Mouse (Mus musculus): Measurements from ENCODE around the gene Lmna. TPM values are rescaled to one million over a fixed set of nuclear protein-coding genes. Genes with fewer than 3 reads are reported as not detected.

Lmna gene
- polyA plus RNA-seq, 1 experiment from 2014 or later, result 51.6 TPM

DNA sequence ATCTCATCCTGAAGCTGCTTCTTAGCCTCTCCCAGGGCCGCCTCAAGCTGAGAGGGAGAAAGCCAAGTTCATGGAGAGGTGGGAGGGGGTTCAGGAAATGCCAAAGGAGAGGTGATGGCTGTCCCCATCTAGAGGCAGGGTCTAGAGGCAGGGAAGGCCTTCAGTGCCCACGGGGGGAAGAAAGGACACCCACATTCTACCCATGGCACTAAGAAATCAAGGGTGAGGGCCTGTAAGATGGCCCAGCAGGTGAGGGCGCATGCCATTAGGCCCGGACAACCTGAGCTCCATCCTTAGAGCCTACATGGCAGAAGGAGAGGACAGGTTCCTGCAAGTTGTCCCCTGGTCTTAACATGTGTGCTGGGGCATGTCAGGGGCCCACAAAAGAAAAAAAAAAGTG is 22.9 kb downstream of the Lmna start:
- 0 out of 2 replicates have a peak, but pooled peaks cover 7% of the 10 kb centered on the region for H3K36me3 ChIP-seq (replicated peaks)
- H3K27ac ChIP-seq, result no peak overlapping the region
- no peak overlapping the region for H3K4me2 ChIP-seq
- peaks cover 50% of the 10 kb centered on the region for H3K27me3 ChIP-seq (replicated peaks)
- no peak overlapping the region for H3K9ac ChIP-seq
- 65% methylated on average over 4 of the region's 4 CpGs for WGBS
- ATAC-seq (replicated peaks), result no peak
- H3K4me3 ChIP-seq, result no peak overlapping the region
- peaks cover 8% of the 10 kb centered on the region; the same call in 1 of the 2 replicates for H3K4me1 ChIP-seq
- no peaks in the 10 kb centered on the region for H3K9me3 ChIP-seq

DNA sequence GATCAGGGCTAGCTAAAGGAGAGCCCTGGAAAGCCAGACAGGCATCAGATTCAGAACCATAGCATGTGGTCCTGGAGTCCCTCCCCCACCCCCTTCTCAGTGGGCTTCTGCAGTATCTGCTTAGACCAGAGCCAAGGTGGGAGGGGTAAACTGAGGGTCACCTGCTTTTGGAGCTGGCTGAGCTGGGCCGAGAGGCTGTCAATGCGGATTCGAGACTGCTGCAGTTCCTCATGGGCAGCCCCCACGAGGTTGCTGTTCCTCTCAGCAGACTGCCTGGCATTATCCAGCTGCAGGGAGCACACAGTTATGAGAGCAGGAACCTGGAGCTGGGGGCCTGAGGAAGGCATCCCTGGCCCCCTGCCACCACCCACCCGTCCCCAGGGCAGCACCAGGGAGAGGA is 23.7 kb downstream of the Lmna start:
- H3K9ac ChIP-seq, result no peak overlapping the region
- ATAC-seq (replicated peaks), result no peak
- H3K4me3 ChIP-seq, result no peak overlapping the region
- peaks cover 8% of the 10 kb centered on the region; the same call in 1 of the 2 replicates for H3K4me1 ChIP-seq
- peaks cover 50% of the 10 kb centered on the region for H3K27me3 ChIP-seq (replicated peaks)
- H3K27ac ChIP-seq, result no peak overlapping the region
- H3K9me3 ChIP-seq, result no peaks in the 10 kb centered on the region
- H3K36me3 ChIP-seq (replicated peaks), result 0 out of 2 replicates have a peak, but pooled peaks cover 7% of the 10 kb centered on the region
- no peak overlapping the region for H3K4me2 ChIP-seq
- WGBS, result 77% methylated on average over 5 of the region's 5 CpGs

- Histone ChIP-seq H3K9ac (no peak overlapping the region; the same call in 1 of the 2 replicates), H3K27me3 (replicated peaks) (peaks cover 50% of the 10 kb centered on the region), H3K4me3 (peak overlapping the region; percentile 5; the same call in 1 of the 2 replicates), H3K4me2 (peak overlapping the region; percentile 28), H3K27ac (no peak overlapping the region), H3K4me1 (peaks cover 8% of the 10 kb centered on the region; the same call in 1 of the 2 replicates), H3K36me3 (replicated peaks) (0 out of 2 replicates have a peak, but pooled peaks cover 7% of the 10 kb centered on the region), H3K9me3 (no peaks in the 10 kb centered on the region)
- WGBS, result 21% methylated on average over 39 of the region's 39 CpGs
- ATAC-seq (replicated peaks), result no peak
These were observed 25.0 kb downstream of the Lmna start for GRCm38 (mm10) chr3:88484597-88485316.

GRCm38 (mm10) chr3:88483621-88484020 is 26.1 kb downstream of the Lmna start:
- Histone ChIP-seq H3K4me3 (no peak overlapping the region), H3K27ac (no peak overlapping the region), H3K4me2 (no peak overlapping the region), H3K9me3 (no peaks in the 10 kb centered on the region), H3K36me3 (replicated peaks) (0 out of 2 replicates have a peak, but pooled peaks cover 7% of the 10 kb centered on the region), H3K27me3 (replicated peaks) (peaks cover 50% of the 10 kb centered on the region), H3K4me1 (peaks cover 7% of the 10 kb centered on the region; the same call in 1 of the 2 replicates), H3K9ac (no peak overlapping the region)
- ATAC-seq (replicated peaks), result peak; percentile 62
- WGBS, result 7% methylated on average over 5 of the region's 5 CpGs

DNA sequence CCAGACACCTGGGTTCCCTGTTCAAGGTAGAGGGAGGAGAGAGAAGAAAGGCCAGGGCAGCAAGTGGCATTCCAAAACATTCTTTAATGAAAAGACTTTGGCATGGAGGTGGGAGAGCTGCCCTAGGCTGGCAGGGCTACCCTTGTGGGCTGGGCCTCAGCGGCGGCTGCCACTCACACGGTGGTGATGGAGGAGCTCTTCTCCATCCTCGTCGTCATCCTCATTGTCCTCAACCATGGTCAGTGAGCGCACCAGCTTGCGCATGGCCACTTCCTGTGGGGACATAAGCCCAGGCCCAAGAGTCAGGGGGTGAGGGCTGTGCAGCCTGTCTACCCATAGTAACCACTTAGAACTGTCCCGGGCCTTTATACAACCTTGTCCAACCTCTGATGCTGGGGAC is 26.6 kb downstream of the Lmna start:
- Histone ChIP-seq H3K4me2 (no peak overlapping the region), H3K27ac (no peak overlapping the region), H3K9me3 (no peaks in the 10 kb centered on the region), H3K27me3 (replicated peaks) (peaks cover 49% of the 10 kb centered on the region), H3K36me3 (replicated peaks) (0 out of 2 replicates have a peak, but pooled peaks cover 7% of the 10 kb centered on the region), H3K4me3 (no peak overlapping the region), H3K9ac (no peak overlapping the region), H3K4me1 (peaks cover 5% of the 10 kb centered on the region; the same call in 1 of the 2 replicates)
- no peak for ATAC-seq (replicated peaks)
- 77% methylated on average over 8 of the region's 8 CpGs for WGBS

DNA sequence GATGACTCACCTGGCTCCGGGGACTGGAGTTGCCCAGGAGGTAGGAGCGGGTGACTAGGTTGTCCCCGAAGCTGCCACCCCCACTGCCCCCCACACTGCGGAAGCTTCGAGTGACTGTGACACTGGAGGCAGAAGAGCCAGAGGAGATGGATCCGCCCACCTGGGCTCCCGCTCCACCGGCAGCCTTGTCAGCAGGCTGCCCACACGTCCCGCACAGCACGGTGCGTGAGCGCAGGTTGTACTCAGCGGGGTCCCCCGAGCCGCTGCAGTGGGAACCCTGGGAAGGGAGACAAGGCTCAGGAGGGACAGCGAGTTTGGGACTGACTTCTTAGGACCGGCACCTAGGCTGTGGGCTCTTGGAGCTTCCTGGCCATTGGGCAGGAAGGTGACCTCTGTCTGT is 27.4 kb downstream of the Lmna start:
- no peak for ATAC-seq (replicated peaks)
- 0 out of 2 replicates have a peak, but pooled peaks cover 7% of the 10 kb centered on the region for H3K36me3 ChIP-seq (replicated peaks)
- peaks cover 46% of the 10 kb centered on the region for H3K27me3 ChIP-seq (replicated peaks)
- no peaks in the 10 kb centered on the region for H3K9me3 ChIP-seq
- no peak overlapping the region for H3K9ac ChIP-seq
- no peak overlapping the region for H3K4me2 ChIP-seq
- peaks cover 9% of the 10 kb centered on the region; the same call in 1 of the 2 replicates for H3K4me1 ChIP-seq
- no peak overlapping the region for H3K4me3 ChIP-seq
- WGBS, result 36% methylated on average over 18 of the region's 18 CpGs
- H3K27ac ChIP-seq, result no peak overlapping the region

GRCm38 (mm10) chr3:88481372-88482040 is 28.2 kb downstream of the Lmna start:
- no peak overlapping the region for H3K4me3 ChIP-seq
- H3K9ac ChIP-seq, result no peak overlapping the region
- no peaks in the 10 kb centered on the region for H3K9me3 ChIP-seq
- WGBS, result 49% methylated on average over 8 of the region's 8 CpGs
- H3K4me1 ChIP-seq, result peaks cover 9% of the 10 kb centered on the region; the same call in 1 of the 2 replicates
- H3K36me3 ChIP-seq (replicated peaks), result 0 out of 2 replicates have a peak, but pooled peaks cover 7% of the 10 kb centered on the region
- peaks cover 37% of the 10 kb centered on the region for H3K27me3 ChIP-seq (replicated peaks)
- no peak overlapping the region for H3K4me2 ChIP-seq
- no peak overlapping the region for H3K27ac ChIP-seq
- ATAC-seq (replicated peaks), result no peak

DNA sequence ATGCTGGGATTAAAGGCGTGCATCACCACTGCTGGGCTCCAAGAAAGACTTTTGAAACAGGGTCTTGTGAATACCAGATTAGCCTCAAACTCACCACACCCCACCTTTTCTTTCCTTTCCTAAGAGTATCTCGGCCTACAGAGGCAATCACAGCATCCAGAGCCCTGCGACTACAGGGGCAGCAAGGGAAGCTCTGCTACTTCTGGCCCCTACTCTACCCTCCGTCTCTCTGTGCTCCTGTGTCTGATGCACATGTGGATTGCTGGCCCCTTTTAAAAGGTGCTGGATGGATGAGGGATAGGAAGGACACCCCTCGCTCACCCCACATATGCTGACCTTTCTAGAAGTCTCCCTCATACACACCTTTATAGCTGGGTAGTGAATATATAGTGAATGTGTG is 29.1 kb downstream of the Lmna start:
- ATAC-seq (replicated peaks), result no peak
- peaks cover 29% of the 10 kb centered on the region for H3K27me3 ChIP-seq (replicated peaks)
- no peaks in the 10 kb centered on the region for H3K9me3 ChIP-seq
- no peak overlapping the region for H3K4me3 ChIP-seq
- H3K27ac ChIP-seq, result no peak overlapping the region
- H3K4me2 ChIP-seq, result no peak overlapping the region
- no peak overlapping the region for H3K9ac ChIP-seq
- WGBS, result 91% methylated on average over 5 of the region's 5 CpGs
- H3K4me1 ChIP-seq, result peaks cover 9% of the 10 kb centered on the region; the same call in 1 of the 2 replicates
- 0 out of 2 replicates have a peak, but pooled peaks cover under 1% of the 10 kb centered on the region for H3K36me3 ChIP-seq (replicated peaks)

DNA sequence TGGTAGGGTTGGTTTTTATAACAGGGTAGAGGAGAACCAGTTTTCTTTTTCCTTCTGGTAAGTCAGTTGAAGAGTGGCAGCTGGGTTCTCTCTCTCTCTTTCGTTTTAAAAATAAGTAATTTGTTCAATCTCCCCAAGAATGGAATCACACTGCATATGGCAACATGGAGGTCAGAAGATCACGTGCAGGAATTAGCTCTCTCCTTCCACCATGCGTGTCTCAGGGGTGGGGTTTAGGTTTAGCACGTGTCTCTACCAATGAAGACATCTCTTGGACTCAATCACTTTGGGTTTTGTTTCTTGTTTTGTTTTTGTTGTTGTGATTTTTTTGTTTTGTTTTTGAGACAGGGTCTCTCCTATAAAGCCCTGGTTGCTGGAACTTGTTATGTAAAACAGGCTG is 29.9 kb downstream of the Lmna start:
- no peak overlapping the region for H3K4me3 ChIP-seq
- no peak overlapping the region for H3K27ac ChIP-seq
- H3K4me2 ChIP-seq, result no peak overlapping the region
- H3K27me3 ChIP-seq (replicated peaks), result peaks cover 22% of the 10 kb centered on the region
- no peak overlapping the region for H3K9ac ChIP-seq
- 73% methylated on average over 4 of the region's 4 CpGs for WGBS
- no peak for ATAC-seq (replicated peaks)
- peaks cover 7% of the 10 kb centered on the region; the same call in 1 of the 2 replicates for H3K4me1 ChIP-seq
- H3K36me3 ChIP-seq (replicated peaks), result no peaks in the 10 kb centered on the region
- no peaks in the 10 kb centered on the region for H3K9me3 ChIP-seq

DNA sequence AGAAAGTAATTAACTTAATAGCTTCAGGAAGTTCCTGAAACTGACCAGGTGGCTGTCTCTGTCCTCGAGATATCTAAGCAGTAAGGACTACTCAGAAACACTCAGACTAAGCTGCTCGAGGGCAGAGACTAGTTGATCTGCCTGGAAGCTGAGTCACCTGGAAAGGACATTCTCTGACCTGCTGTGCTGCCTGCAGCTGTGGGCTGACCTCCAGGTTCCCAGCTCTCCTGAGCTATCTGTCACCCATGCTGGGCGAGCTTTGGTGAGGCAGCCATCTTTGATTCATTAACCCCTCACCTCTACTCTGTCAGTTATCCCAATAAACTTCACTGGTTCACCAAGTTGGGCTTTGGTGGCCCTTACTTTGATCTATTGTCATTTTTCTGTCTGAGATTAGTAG is 30.6 kb downstream of the Lmna start:
- Histone ChIP-seq H3K27me3 (replicated peaks) (peaks cover 16% of the 10 kb centered on the region), H3K4me1 (0 out of 2 replicates have a peak, but pooled peaks cover 4% of the 10 kb centered on the region), H3K9ac (no peak overlapping the region), H3K27ac (no peak overlapping the region), H3K4me3 (no peak overlapping the region), H3K4me2 (no peak overlapping the region), H3K9me3 (no peaks in the 10 kb centered on the region), H3K36me3 (replicated peaks) (no peaks in the 10 kb centered on the region)
- ATAC-seq (replicated peaks), result no peak
- 55% methylated on average over 3 of the region's 3 CpGs for WGBS

GRCm38 (mm10) chr3:88477735-88478134 is 32.0 kb downstream of the Lmna start:
- Histone ChIP-seq H3K9ac (no peak overlapping the region), H3K27me3 (replicated peaks) (peaks cover 2% of the 10 kb centered on the region; the same call in 1 of the 2 replicates), H3K9me3 (no peaks in the 10 kb centered on the region), H3K36me3 (replicated peaks) (no peaks in the 10 kb centered on the region), H3K4me3 (no peak overlapping the region), H3K27ac (no peak overlapping the region), H3K4me1 (0 out of 2 replicates have a peak, but pooled peaks cover 4% of the 10 kb centered on the region), H3K4me2 (no peak overlapping the region)
- ATAC-seq (replicated peaks), result peak; percentile 69
- WGBS, result 3% methylated on average over 8 of the region's 8 CpGs

GRCm38 (mm10) chr3:88476403-88476802 is 33.4 kb downstream of the Lmna start:
- Histone ChIP-seq H3K9me3 (no peaks in the 10 kb centered on the region), H3K9ac (no peak overlapping the region), H3K4me3 (no peak overlapping the region), H3K4me1 (0 out of 2 replicates have a peak, but pooled peaks cover 4% of the 10 kb centered on the region), H3K4me2 (no peak overlapping the region), H3K27me3 (replicated peaks) (no peaks in the 10 kb centered on the region), H3K27ac (no peak overlapping the region), H3K36me3 (replicated peaks) (no peaks in the 10 kb centered on the region)
- ATAC-seq (replicated peaks), result no peak
- WGBS, result 72% methylated on average over 6 of the region's 6 CpGs

All from midbrain, embryonic 15.5 days (tissue).